Mouse (Mus musculus) hindbrain, embryonic 12.5 days (tissue): ENCODE measurements at regions not wholly inside any gene's neighbourhood (a gene's known extent, or its start where the extent isn't known, plus 50 kb on each side); places are given as distances from the start of the nearest gene placed in this dataset.

Experiments used
- ATAC-seq: fragments of 200-750 bp; cut with Nextera tagmentation; 2 replicates; pipeline ENCODE4 v1.8.0; 2017; ENCODE audit warnings: moderate TSS enrichment; ENCODE audit not compliant: low FRiP score
- H3K27ac ChIP-seq: fragments of 300-500 bp; sonication (generic); 2 replicates; pipeline ENCODE4 v1.5.1; 2016; ENCODE audit warnings: mild to moderate bottlenecking
- H3K27me3 ChIP-seq: fragments of 300-500 bp; sonication (generic); 2 replicates; pipeline ENCODE4 v1.6.1; 2016; ENCODE audit warnings: mild to moderate bottlenecking
- H3K36me3 ChIP-seq: fragments of 300-500 bp; sonication (generic); 2 replicates; pipeline ENCODE4 v1.6.1; 2016; ENCODE audit warnings: mild to moderate bottlenecking
- H3K4me1 ChIP-seq: fragments of 300-500 bp; sonication (generic); 2 replicates; pipeline ENCODE4 v1.6.1; 2016
- H3K4me2 ChIP-seq: fragments of 300-500 bp; sonication (generic); replicated peaks from 2 replicates; pipeline ENCODE4 v1.6.1; 2016; ENCODE audit warnings: mild to moderate bottlenecking
- H3K4me3 ChIP-seq: fragments of 300-500 bp; sonication (generic); 2 replicates; pipeline ENCODE4 v1.5.1; 2016; ENCODE audit warnings: mild to moderate bottlenecking
- H3K9ac ChIP-seq: fragments of 300-500 bp; sonication (generic); 2 replicates; pipeline ENCODE4 v1.6.1; 2016; ENCODE audit warnings: mild to moderate bottlenecking, moderate library complexity
- H3K9me3 ChIP-seq: fragments of 300-500 bp; sonication (generic); replicated peaks from 2 replicates; pipeline ENCODE4 v1.6.1; 2016; ENCODE audit warnings: mild to moderate bottlenecking
- WGBS: fragments of 180-500 bp; shearing (Covaris S2); methylation state at CpG from one replicate; pipeline ENCODE4 v1.1.7; 2016; 5-methylcytosine and 5-hydroxymethylcytosine counted together

- H3K27me3 ChIP-seq = no peaks in the 10 kb centered on the region
- H3K27ac ChIP-seq = no peak overlapping the region
- no peaks in the 10 kb centered on the region for H3K9me3 ChIP-seq
- no peak overlapping the region for H3K9ac ChIP-seq
- no peak overlapping the region for H3K4me2 ChIP-seq
- no peaks in the 10 kb centered on the region for H3K36me3 ChIP-seq
- no peaks in the 10 kb centered on the region for H3K4me1 ChIP-seq
- no peak overlapping the region for H3K4me3 ChIP-seq
- no peak for ATAC-seq
- 86% methylated on average over 4 of the region's 4 CpGs for WGBS
Observed at GRCm38 (mm10) chr11:55890161-55890560, 150.6 kb downstream of the Nmur2 start.

GRCm38 (mm10) chr11:55878631-55879030 lies 162.2 kb downstream of the Nmur2 start:
- no peak for ATAC-seq

GRCm38 (mm10) chr11:55867141-55867540 lies 173.7 kb downstream of the Nmur2 start:
- Histone ChIP-seq H3K27ac (no peak overlapping the region), H3K9me3 (no peaks in the 10 kb centered on the region), H3K27me3 (no peaks in the 10 kb centered on the region), H3K4me1 (no peaks in the 10 kb centered on the region), H3K36me3 (no peaks in the 10 kb centered on the region), H3K4me3 (no peak overlapping the region), H3K9ac (no peak overlapping the region), H3K4me2 (no peak overlapping the region)
- no peak for ATAC-seq
- 87% methylated on average over 2 of the region's 2 CpGs for WGBS

More at GRCm38 (mm10) chr11:55878631-55879030, 162.2 kb downstream of the Nmur2 start:
- H3K27me3 ChIP-seq = no peaks in the 10 kb centered on the region
- H3K4me1 ChIP-seq = no peaks in the 10 kb centered on the region
- H3K4me2 ChIP-seq = no peak overlapping the region
- no peaks in the 10 kb centered on the region for H3K36me3 ChIP-seq
- no peak overlapping the region for H3K27ac ChIP-seq
- no peak overlapping the region for H3K9ac ChIP-seq
- H3K4me3 ChIP-seq = no peak overlapping the region
- 94% methylated on average over 2 of the region's 2 CpGs for WGBS
- H3K9me3 ChIP-seq = no peaks in the 10 kb centered on the region

- H3K27me3 ChIP-seq = no peaks in the 10 kb centered on the region
- H3K4me3 ChIP-seq = no peak overlapping the region
- no peak for ATAC-seq
- H3K27ac ChIP-seq = no peak overlapping the region
- H3K36me3 ChIP-seq = no peaks in the 10 kb centered on the region
- no peak overlapping the region for H3K9ac ChIP-seq
- H3K4me1 ChIP-seq = no peaks in the 10 kb centered on the region
- no peak overlapping the region for H3K4me2 ChIP-seq
- H3K9me3 ChIP-seq = no peaks in the 10 kb centered on the region
- WGBS = 63% methylated on average over 7 of the region's 7 CpGs
Observed at GRCm38 (mm10) chr11:55859230-55859629, 181.6 kb downstream of the Nmur2 start.

GRCm38 (mm10) chr11:55820479-55820878 lies 212.5 kb upstream of the Glra1 start:
- Histone ChIP-seq H3K36me3 (no peaks in the 10 kb centered on the region), H3K9me3 (no peaks in the 10 kb centered on the region), H3K27ac (no peak overlapping the region), H3K4me1 (no peaks in the 10 kb centered on the region), H3K27me3 (no peaks in the 10 kb centered on the region), H3K4me2 (no peak overlapping the region), H3K4me3 (no peak overlapping the region), H3K9ac (no peak overlapping the region)
- 75% methylated on average over 6 of the region's 6 CpGs for WGBS
- ATAC-seq = no peak

GRCm38 (mm10) chr11:55816566-55816965 lies 208.6 kb upstream of the Glra1 start:
- no peak overlapping the region for H3K4me3 ChIP-seq
- H3K9ac ChIP-seq = no peak overlapping the region
- H3K36me3 ChIP-seq = no peaks in the 10 kb centered on the region
- no peak overlapping the region for H3K4me2 ChIP-seq
- no peaks in the 10 kb centered on the region for H3K9me3 ChIP-seq
- no peak overlapping the region for H3K27ac ChIP-seq
- no peaks in the 10 kb centered on the region for H3K27me3 ChIP-seq
- ATAC-seq = no peak
- no peaks in the 10 kb centered on the region for H3K4me1 ChIP-seq

GRCm38 (mm10) chr11:55810685-55811084 lies 202.7 kb upstream of the Glra1 start:
- Histone ChIP-seq H3K4me1 (no peaks in the 10 kb centered on the region), H3K4me2 (no peak overlapping the region), H3K27me3 (no peaks in the 10 kb centered on the region), H3K9ac (no peak overlapping the region), H3K9me3 (no peaks in the 10 kb centered on the region), H3K4me3 (no peak overlapping the region), H3K36me3 (no peaks in the 10 kb centered on the region), H3K27ac (no peak overlapping the region)
- 84% methylated on average over 3 of the region's 3 CpGs for WGBS
- no peak for ATAC-seq

GRCm38 (mm10) chr11:55791195-55791865 lies 183.3 kb upstream of the Glra1 start:
- WGBS = 9% methylated on average over 8 of the region's 8 CpGs
- peak; percentile 94 for ATAC-seq
- Histone ChIP-seq H3K4me1 (peaks cover 13% of the 10 kb centered on the region), H3K9me3 (no peaks in the 10 kb centered on the region; the same call in 1 of the 2 replicates), H3K27ac (peak overlapping the region; percentile 88), H3K9ac (no peak overlapping the region), H3K27me3 (no peaks in the 10 kb centered on the region), H3K4me3 (no peak overlapping the region), H3K4me2 (no peak overlapping the region), H3K36me3 (no peaks in the 10 kb centered on the region)

GRCm38 (mm10) chr11:55789638-55790037 lies 181.6 kb upstream of the Glra1 start:
- no peak for ATAC-seq
- no peak overlapping the region for H3K27ac ChIP-seq
- 82% methylated on average over 3 of the region's 3 CpGs for whole genome bisulfite sequencing

GRCm38 (mm10) chr11:55781044-55781443 lies 173.0 kb upstream of the Glra1 start:
- ATAC-seq = no peak
- H3K27me3 ChIP-seq = no peaks in the 10 kb centered on the region
- H3K4me2 ChIP-seq = no peak overlapping the region
- WGBS = 65% methylated on average over 3 of the region's 3 CpGs
- H3K4me1 ChIP-seq = peaks cover 3% of the 10 kb centered on the region; the same call in 1 of the 2 replicates
- no peaks in the 10 kb centered on the region for H3K36me3 ChIP-seq
- H3K4me3 ChIP-seq = no peak overlapping the region
- no peak overlapping the region for H3K27ac ChIP-seq
- no peak overlapping the region for H3K9ac ChIP-seq
- no peaks in the 10 kb centered on the region for H3K9me3 ChIP-seq

More at GRCm38 (mm10) chr11:55789638-55790037, 181.6 kb upstream of the Glra1 start:
- no peaks in the 10 kb centered on the region for H3K36me3 ChIP-seq
- no peak overlapping the region for H3K4me2 ChIP-seq
- H3K4me1 ChIP-seq = peaks cover 13% of the 10 kb centered on the region
- H3K9me3 ChIP-seq = no peaks in the 10 kb centered on the region; the same call in 1 of the 2 replicates
- no peak overlapping the region for H3K4me3 ChIP-seq
- H3K27me3 ChIP-seq = no peaks in the 10 kb centered on the region
- no peak overlapping the region for H3K9ac ChIP-seq

- H3K9me3 ChIP-seq = no peaks in the 10 kb centered on the region
- ATAC-seq = no peak
- 83% methylated on average over 2 of the region's 2 CpGs for WGBS
Observed at GRCm38 (mm10) chr11:55780011-55780410, 172.0 kb upstream of the Glra1 start.

GRCm38 (mm10) chr11:55773283-55773682 lies 165.3 kb upstream of the Glra1 start:
- no peak overlapping the region for H3K27ac ChIP-seq
- no peaks in the 10 kb centered on the region for H3K36me3 ChIP-seq
- no peaks in the 10 kb centered on the region for H3K27me3 ChIP-seq
- 77% methylated on average over 1 of the region's 1 CpGs for WGBS
- H3K4me3 ChIP-seq = no peak overlapping the region
- no peak overlapping the region for H3K4me2 ChIP-seq
- no peak overlapping the region for H3K9ac ChIP-seq
- H3K4me1 ChIP-seq = peaks cover 11% of the 10 kb centered on the region
- ATAC-seq = no peak
- H3K9me3 ChIP-seq = no peaks in the 10 kb centered on the region

More at GRCm38 (mm10) chr11:55780011-55780410, 172.0 kb upstream of the Glra1 start:
- no peak overlapping the region for H3K4me2 ChIP-seq
- H3K27ac ChIP-seq = no peak overlapping the region
- no peak overlapping the region for H3K9ac ChIP-seq
- peaks cover 3% of the 10 kb centered on the region; the same call in 1 of the 2 replicates for H3K4me1 ChIP-seq
- no peaks in the 10 kb centered on the region for H3K36me3 ChIP-seq
- H3K27me3 ChIP-seq = no peaks in the 10 kb centered on the region
- no peak overlapping the region for H3K4me3 ChIP-seq

- 67% methylated on average over 5 of the region's 5 CpGs for WGBS
- Histone ChIP-seq H3K27ac (peak overlapping the region; percentile 52; the same call in 1 of the 2 replicates), H3K9ac (no peak overlapping the region), H3K9me3 (no peaks in the 10 kb centered on the region), H3K36me3 (no peaks in the 10 kb centered on the region), H3K4me1 (peaks cover 11% of the 10 kb centered on the region), H3K4me3 (no peak overlapping the region), H3K4me2 (no peak overlapping the region), H3K27me3 (no peaks in the 10 kb centered on the region)
- no peak for ATAC-seq
Observed at GRCm38 (mm10) chr11:55772538-55772937, 164.5 kb upstream of the Glra1 start.
